Mouse (Mus musculus) small intestine, adult 2 months (tissue): ENCODE results near the gene Prrc2c. TPM values are rescaled to one million over a fixed set of nuclear protein-coding genes. Genes with fewer than 3 reads are reported as not detected.
"Not testable (repeated sequence)": the region's sequence is repeated elsewhere in the genome, so short reads cannot be mapped to it uniquely, and the experiment has no call there.

Source experiments
- H3K27ac ChIP-seq: fragments of 200-500 bp; 2 replicates; pipeline ENCODE4 v1.5.1; 2012; ENCODE audit warnings: low read depth, low read length, control low read depth, inconsistent platforms; ENCODE audit not compliant: insufficient read depth
- H3K27me3 ChIP-seq: fragments of 200-500 bp; 2 replicates; pipeline ENCODE4 v1.6.1; 2012; ENCODE audit warnings: mild to moderate bottlenecking, moderate library complexity, low read length, inconsistent platforms; ENCODE audit not compliant: control insufficient read depth, insufficient read depth
- H3K36me3 ChIP-seq: fragments of 200-500 bp; 2 replicates; pipeline ENCODE4 v1.6.1; 2012; ENCODE audit warnings: mild to moderate bottlenecking, low read length, control low read depth, inconsistent platforms; ENCODE audit not compliant: control insufficient read depth, insufficient read depth
- H3K4me1 ChIP-seq: fragments of 200-500 bp; 2 replicates; pipeline ENCODE4 v1.6.1; 2012; ENCODE audit warnings: low read length, inconsistent platforms, mixed read lengths; ENCODE audit not compliant: control insufficient read depth, insufficient read depth, insufficient read length
- H3K4me3 ChIP-seq: fragments of 200-500 bp; 2 replicates; pipeline ENCODE4 v1.5.1; 2012; ENCODE audit warnings: low read depth, mild to moderate bottlenecking, control low read depth, inconsistent platforms, low read length, moderate library complexity
- CTCF ChIP-seq: fragments of 200-500 bp; IDR thresholded peaks from 2 replicates; pipeline ENCODE4 v1.5.1; 2012; ENCODE audit warnings: low read depth, mild to moderate bottlenecking, control low read depth, inconsistent platforms, low read length, moderate library complexity, mixed read lengths; ENCODE audit not compliant: insufficient replicate concordance, insufficient read length; ENCODE audit errors: extremely low read depth
- POLR2A ChIP-seq: fragments of 200-500 bp; IDR thresholded peaks from 2 replicates; pipeline ENCODE4 v1.6.1; 2012; ENCODE audit warnings: low read depth, mild to moderate bottlenecking, control low read depth, inconsistent platforms, low read length, moderate library complexity
- WGBS: fragments of 180-500 bp; shearing (Covaris S2); methylation state at CpG from one replicate; pipeline ENCODE4 v1.1.7; 2018; 5-methylcytosine and 5-hydroxymethylcytosine counted together
- polyA plus RNA-seq: library from polyadenylated mRNA; depleted of rRNA; stranded (reverse); fragments of >200 nt; gene quantifications from 2 replicates; pipeline ENCODE4 v1.2.3, GENCODE M21; 2012; rRNA removed

Prrc2c gene
- polyA plus RNA-seq = 17.3 and 31.1 TPM in 2 replicates

DNA sequence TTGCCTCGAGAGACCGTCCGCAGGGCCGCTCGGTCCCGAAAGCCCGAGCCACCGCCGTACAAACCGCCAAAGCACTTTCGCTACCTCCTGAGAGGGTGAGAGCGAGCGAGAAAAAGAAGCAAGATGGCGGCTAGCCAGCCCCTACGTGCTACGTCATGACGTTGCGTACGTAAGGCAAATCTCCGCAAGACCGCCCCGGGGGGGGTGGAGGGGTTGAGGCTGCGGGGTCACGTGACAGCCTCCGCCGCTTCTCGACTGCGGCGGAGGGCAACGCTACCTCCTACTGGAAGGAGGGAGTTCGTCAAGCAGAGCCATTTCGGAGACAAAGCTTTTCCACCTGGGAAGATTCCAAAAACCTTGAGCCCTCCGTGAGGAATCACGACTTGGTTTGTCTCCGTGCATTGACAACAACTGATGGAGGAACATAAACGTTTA is at the start of gene Prrc2c:
TSS of gene Prrc2c (minus strand) at position 156 of the 435 bp plus-strand sequence.
- under 1% methylated on average over 36 of the region's 36 CpGs for WGBS
- Histone ChIP-seq H3K4me1 (peaks cover 5% of the 10 kb centered on the region; the same call in 1 of the 2 replicates), H3K27ac (peak within 1 kb of the TSS; percentile 95), H3K27me3 (no peaks in the 10 kb centered on the region), H3K4me3 (peak within 1 kb of the TSS; percentile 78), H3K36me3 (peaks cover 2% of the 10 kb centered on the region; the same call in 1 of the 2 replicates)
- peak; percentile 69; the same call in 1 of the 2 replicates for TF ChIP-seq POLR2A
- TF ChIP-seq CTCF = peak; percentile 57; the same call in 1 of the 2 replicates

DNA sequence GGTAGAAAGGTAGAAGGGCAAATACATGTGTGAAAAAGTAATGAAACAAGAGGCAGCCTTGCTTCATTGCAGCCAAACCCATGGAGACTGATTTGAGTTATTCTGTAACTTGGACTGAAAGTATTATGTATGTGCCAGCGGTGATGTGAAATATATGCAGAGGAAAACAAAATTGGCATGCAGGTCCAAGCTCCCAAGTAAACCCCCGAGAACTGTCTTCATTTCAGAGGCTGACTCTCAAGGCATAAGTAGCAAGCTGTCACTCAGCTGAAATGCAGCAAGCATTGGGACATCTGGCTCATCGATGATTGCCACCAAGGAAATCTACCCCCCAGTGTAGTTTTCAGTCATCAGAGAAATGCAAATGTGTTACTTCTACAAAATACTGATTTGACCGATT is 44.9 kb upstream of the Prrc2c start:
- no peaks in the 10 kb centered on the region for H3K36me3 ChIP-seq
- no peaks in the 10 kb centered on the region for H3K4me1 ChIP-seq
- 88% methylated on average over 4 of the region's 4 CpGs for WGBS
- H3K27ac ChIP-seq = no peak overlapping the region
- no peak overlapping the region for H3K4me3 ChIP-seq
- TF ChIP-seq CTCF (no peak), POLR2A (no peak)
- no peaks in the 10 kb centered on the region for H3K27me3 ChIP-seq

DNA sequence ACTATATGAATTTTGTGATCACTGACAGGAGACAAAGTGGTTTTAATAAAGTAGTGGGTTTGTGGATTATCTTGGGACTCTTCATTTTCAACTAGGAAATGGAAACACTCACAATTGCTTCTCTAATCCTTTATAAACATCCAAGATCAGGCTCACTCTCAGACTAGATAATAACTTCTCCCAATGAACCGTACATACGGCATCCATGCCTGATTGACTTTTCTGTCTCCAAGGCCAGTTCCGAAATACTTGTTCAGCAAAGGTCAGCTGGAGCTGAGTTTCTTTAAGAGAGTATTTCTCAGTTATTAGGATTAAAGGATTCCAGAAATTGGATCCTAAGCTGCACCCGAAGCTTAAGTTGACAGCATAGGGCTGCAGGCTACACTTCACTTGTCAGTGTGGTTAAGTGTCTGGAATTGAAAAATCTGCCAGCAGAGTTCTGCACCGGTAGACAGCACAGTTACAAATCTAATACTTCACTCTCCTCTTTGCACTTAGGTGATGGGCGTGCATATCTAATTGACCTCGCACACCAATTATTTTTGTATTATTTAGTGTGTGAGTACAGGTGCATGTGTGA is 43.4 kb upstream of the Prrc2c start:
- Histone ChIP-seq H3K4me1 (no peaks in the 10 kb centered on the region), H3K36me3 (no peaks in the 10 kb centered on the region), H3K4me3 (no peak overlapping the region), H3K27ac (no peak overlapping the region), H3K27me3 (no peaks in the 10 kb centered on the region)
- TF ChIP-seq POLR2A = no peak
- TF ChIP-seq CTCF = no peak
- WGBS = 83% methylated on average over 7 of the region's 7 CpGs

DNA sequence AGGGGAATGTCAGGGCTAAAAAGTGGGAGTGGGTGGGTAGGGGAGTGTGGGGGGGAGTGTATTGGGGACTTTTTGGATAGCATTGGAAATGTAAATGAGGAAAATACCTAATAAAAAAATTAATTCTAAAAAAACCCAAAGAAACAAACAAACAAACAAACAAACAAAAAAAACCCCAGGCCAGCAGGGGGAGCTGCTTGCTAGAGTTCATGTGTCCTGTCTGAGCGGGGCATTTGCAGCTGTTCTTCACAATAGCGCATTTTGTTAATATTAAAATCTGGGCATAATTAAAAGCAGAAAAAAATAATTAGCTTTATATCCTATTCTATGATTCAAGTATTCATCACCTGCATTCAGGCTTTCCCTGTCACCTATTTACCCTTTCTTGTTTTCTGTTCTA is 40.7 kb upstream of the Prrc2c start:
- TF ChIP-seq CTCF = peak; percentile 33; the same call in 1 of the 2 replicates
- not testable (repeated sequence) for H3K27ac ChIP-seq, H3K27me3 ChIP-seq, H3K4me1 ChIP-seq, H3K4me3 ChIP-seq, H3K36me3 ChIP-seq
- WGBS = 89% methylated on average over 2 of the region's 2 CpGs

DNA sequence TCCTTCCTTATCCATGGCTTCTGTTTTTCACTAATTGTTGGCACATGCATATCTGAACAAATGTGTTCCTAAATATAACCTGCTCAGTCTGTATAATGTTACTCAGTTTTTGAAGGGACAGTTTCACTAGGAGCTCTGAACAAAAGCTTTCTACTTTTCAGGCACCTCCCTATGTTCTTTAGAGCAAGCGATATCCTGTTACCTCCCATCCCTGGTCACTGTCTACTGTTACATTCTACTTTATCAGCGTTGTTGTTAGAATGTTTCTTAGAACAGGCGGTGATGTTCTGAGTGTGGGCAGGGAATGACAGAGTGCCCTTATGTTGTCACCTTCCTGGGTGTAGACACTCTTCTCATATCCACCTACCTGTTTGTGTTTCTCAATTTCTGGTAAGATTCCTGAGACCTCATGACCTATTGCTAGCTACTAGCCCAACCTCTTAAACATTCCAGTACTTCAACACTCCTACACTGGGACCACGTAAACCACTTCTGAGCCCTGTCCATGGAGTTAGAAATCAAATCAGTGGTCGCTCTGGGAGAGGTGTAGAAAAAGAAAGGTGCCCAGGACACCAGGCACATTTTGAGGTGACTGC is 37.7 kb upstream of the Prrc2c start:
- Histone ChIP-seq H3K27ac (no peak overlapping the region), H3K4me1 (peaks cover 2% of the 10 kb centered on the region; the same call in 1 of the 2 replicates), H3K4me3 (no peak overlapping the region), H3K36me3 (no peaks in the 10 kb centered on the region), H3K27me3 (no peaks in the 10 kb centered on the region)
- 86% methylated on average over 5 of the region's 5 CpGs for WGBS
- TF ChIP-seq CTCF = no peak
- TF ChIP-seq POLR2A = no peak

DNA sequence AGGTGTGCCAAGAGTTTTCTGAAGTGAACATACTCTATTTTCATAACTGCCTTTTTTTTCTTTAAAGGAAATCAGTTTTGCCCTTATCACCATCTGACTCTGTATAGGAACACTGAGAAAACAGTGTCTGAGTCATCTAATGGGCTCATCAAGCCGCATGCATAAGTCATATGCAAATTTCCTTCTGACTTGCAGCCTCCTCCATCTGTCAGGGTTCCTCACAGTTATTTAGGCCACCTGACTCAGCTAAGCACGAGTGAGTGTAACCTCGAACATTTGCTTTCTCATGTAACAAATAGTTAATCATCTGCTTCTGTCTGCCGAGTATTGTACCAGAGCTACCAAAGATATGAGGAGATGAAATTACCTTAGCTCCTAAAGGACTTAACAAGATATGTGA is 33.3 kb upstream of the Prrc2c start:
- peaks cover 2% of the 10 kb centered on the region; the same call in 1 of the 2 replicates for H3K4me1 ChIP-seq
- H3K27ac ChIP-seq = no peak overlapping the region
- H3K4me3 ChIP-seq = no peak overlapping the region
- no peaks in the 10 kb centered on the region for H3K27me3 ChIP-seq
- 65% methylated on average over 4 of the region's 4 CpGs for WGBS
- TF ChIP-seq CTCF (no peak), POLR2A (no peak)
- H3K36me3 ChIP-seq = no peaks in the 10 kb centered on the region

DNA sequence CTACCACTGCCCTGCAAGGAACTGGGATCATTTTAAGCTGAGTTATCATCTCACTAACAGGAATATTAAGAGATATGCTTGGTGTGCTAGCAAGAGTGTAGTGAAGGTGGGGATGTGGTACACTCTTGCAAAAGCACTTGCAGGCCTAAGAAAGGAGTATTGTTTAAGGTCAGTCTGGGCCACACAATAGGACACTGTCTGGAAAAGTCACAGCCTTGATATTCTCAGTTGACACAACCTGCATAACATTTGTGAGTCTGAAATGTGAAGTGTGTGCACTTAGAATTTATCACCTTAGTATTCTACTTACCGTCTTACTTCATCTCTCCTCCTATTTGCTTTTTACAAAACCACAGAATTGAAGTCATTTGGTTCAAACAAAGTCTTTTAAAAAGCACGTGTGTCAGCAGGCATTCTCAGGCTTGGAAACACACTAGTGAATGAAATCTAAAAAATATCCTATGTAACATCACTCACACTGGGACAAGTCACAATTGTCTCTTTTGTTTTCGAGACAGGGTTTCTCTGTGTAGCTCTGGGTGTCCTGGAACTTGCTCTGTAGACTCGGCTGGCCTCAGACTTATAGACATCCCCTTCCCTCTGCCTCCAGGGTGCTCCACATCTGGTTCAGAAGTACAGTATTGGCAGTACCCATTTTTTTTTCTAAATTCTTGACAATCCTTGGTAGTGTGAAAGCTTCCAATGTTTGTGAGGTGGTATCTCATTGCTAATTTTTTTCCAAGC is 31.4 kb upstream of the Prrc2c start:
- H3K4me3 ChIP-seq = no peak overlapping the region
- H3K27ac ChIP-seq = no peak overlapping the region
- WGBS = 68% methylated on average over 4 of the region's 4 CpGs
- H3K27me3 ChIP-seq = no peaks in the 10 kb centered on the region
- H3K4me1 ChIP-seq = peaks cover 2% of the 10 kb centered on the region; the same call in 1 of the 2 replicates
- no peak for TF ChIP-seq CTCF
- TF ChIP-seq POLR2A = no peak
- H3K36me3 ChIP-seq = no peaks in the 10 kb centered on the region
